Mouse (Mus musculus) cerebellum, adult 2 months (tissue): ENCODE results near the gene Srrd.

Experiments
- CTCF ChIP-seq: fragments of 200-500 bp; IDR thresholded peaks from 2 replicates; pipeline ENCODE4 v1.5.1; 2011; ENCODE audit warnings: low read depth, mild to moderate bottlenecking, control low read depth, low read length, moderate library complexity, borderline replicate concordance; ENCODE audit not compliant: insufficient read depth
- POLR2A ChIP-seq: fragments of 200-500 bp; IDR thresholded peaks from 2 replicates; pipeline ENCODE4 v1.6.1; 2011; ENCODE audit warnings: low read length, control low read depth, borderline replicate concordance; ENCODE audit not compliant: insufficient read depth

- TF ChIP-seq CTCF = no peak
- TF ChIP-seq POLR2A = no peak
Observed at GRCm38 (mm10) chr5:112376111-112376510, 33.3 kb upstream of the Srrd start.
